In the genomic region with DNA sequence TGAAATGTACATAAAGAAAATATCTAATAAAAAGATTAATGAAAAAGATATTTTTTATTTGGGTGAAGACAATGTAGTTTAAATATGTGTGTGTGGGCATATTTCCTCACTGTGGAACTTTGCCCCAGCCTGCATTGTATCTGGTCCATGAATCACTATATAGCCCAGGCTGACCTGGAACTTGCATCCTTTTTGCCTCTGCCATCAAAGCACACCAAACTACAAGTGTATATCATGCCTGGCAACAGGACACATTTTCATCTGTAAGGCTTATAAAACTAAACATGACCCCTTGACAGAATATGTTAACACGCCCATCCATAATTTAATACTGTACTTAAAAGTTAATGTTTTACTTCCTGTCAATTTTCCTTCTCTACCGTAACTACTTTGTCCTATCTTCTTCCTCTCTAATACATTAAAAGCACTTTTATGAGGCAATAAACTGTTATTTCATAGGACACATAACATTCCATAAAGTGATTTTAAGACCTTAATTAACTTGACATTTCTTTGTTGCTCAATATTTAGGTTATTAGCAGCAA, we compare ENCODE assay signal across 21 mouse cellular contexts.
DNase-seq lines count a peak whose midpoint lies in the region; ATAC-seq and TF ChIP-seq lines count a peak whose summit lies in the region.
"Had no signal": no experiment of that assay in that cellular context is flagged by ENCODE, and none has a peak within 500 bp of the region (broad histone marks: within the 10 kb centered on the region; RNA-seq: fewer than 3 reads in every experiment).

No protein-coding gene starts in this region.

- no peak for TF ChIP-seq POLR2A in kidney, adult 2 months (IDR thresholded peaks at IDR 0.05; ENCODE audit: low read depth, low read length)

- intact Hi-C loops in gastrocnemius, adult 2 months (cut with DNase I) = no loop called here

- no peaks in the 10 kb centered on the region for H3K27me3 ChIP-seq in kidney, embryonic 14.5 days (ENCODE audit: control insufficient read depth, insufficient read depth, low read length)
- H3K27me3 ChIP-seq in kidney, postnatal 0 days (ENCODE audit: insufficient read depth, low read length) = no peaks in the 10 kb centered on the region
- H3K27me3 ChIP-seq in kidney, adult 2 months (replicated peaks; ENCODE audit: control insufficient read depth, insufficient read depth, low read length) = no peaks in the 10 kb centered on the region
- no peaks in the 10 kb centered on the region for H3K27me3 ChIP-seq in intestine, embryonic 16.5 days (replicated peaks; ENCODE audit: control insufficient read depth, insufficient read depth, low read length)
- H3K27me3 ChIP-seq in hindbrain, embryonic 13.5 days = no peaks in the 10 kb centered on the region
- H3K27me3 ChIP-seq: embryonic facial prominence, embryonic 12.5 days; forebrain, embryonic 13.5 days; forebrain, embryonic 15.5 days had no signal

- ATAC-seq in kidney, embryonic 14.5 days (ENCODE audit: low FRiP score, low TSS enrichment) = peak; percentile 37; the same call in 1 of the 2 replicates
- ATAC-seq in kidney, postnatal 0 days (replicated peaks; ENCODE audit: low FRiP score, low read depth) = no peak
- peak; percentile 83 for ATAC-seq in intestine, embryonic 16.5 days
- no peak for ATAC-seq in hindbrain, embryonic 13.5 days (ENCODE audit: low FRiP score)
- ATAC-seq: forebrain, embryonic 13.5 days; forebrain, embryonic 15.5 days had no signal

- no peak overlapping the region for H3K27ac ChIP-seq in kidney, embryonic 14.5 days (ENCODE audit: low read depth, low read length)
- H3K27ac ChIP-seq in kidney, postnatal 0 days = no peak overlapping the region
- no peak overlapping the region for H3K27ac ChIP-seq in kidney, adult 2 months (ENCODE audit: insufficient read depth, low read depth, low read length)
- H3K27ac ChIP-seq in intestine, embryonic 16.5 days (ENCODE audit: low read length) = no peak overlapping the region
- no peak overlapping the region for H3K27ac ChIP-seq in hindbrain, embryonic 13.5 days
- no peak overlapping the region for H3K27ac ChIP-seq in gastrocnemius, adult 2 months
- H3K27ac ChIP-seq: embryonic facial prominence, embryonic 10.5 days; embryonic facial prominence, embryonic 12.5 days; forebrain, embryonic 13.5 days; forebrain, embryonic 15.5 days had no signal

- no peak overlapping the region for H3K9ac ChIP-seq in kidney, embryonic 14.5 days (ENCODE audit: low read depth, low read length)
- no peak overlapping the region for H3K9ac ChIP-seq in kidney, postnatal 0 days (ENCODE audit: low read depth, low read length)
- H3K9ac ChIP-seq in intestine, embryonic 16.5 days (ENCODE audit: low read depth, low read length) = no peak overlapping the region
- no peak overlapping the region for H3K9ac ChIP-seq in hindbrain, embryonic 13.5 days
- H3K9ac ChIP-seq: embryonic facial prominence, embryonic 12.5 days; forebrain, embryonic 13.5 days; forebrain, embryonic 15.5 days had no signal

- peaks cover 21% of the 10 kb centered on the region for H3K4me1 ChIP-seq in kidney, embryonic 14.5 days (ENCODE audit: control insufficient read depth, insufficient read depth, low read length)
- H3K4me1 ChIP-seq in kidney, postnatal 0 days (replicated peaks; ENCODE audit: insufficient read depth, low read length) = peaks cover 13% of the 10 kb centered on the region; the same call in 1 of the 2 replicates
- peaks cover 6% of the 10 kb centered on the region; the same call in 1 of the 2 replicates for H3K4me1 ChIP-seq in kidney, adult 2 months (ENCODE audit: control insufficient read depth, insufficient read depth, low read length)
- H3K4me1 ChIP-seq in intestine, embryonic 16.5 days (ENCODE audit: control insufficient read depth, insufficient read depth, low read length) = peaks cover 2% of the 10 kb centered on the region; the same call in 1 of the 2 replicates
- H3K4me1 ChIP-seq in hindbrain, embryonic 13.5 days (replicated peaks) = peaks cover 16% of the 10 kb centered on the region

- DNase-seq in kidney, adult 18-20 months = no peak
- peak; percentile 74 for DNase-seq in kidney, postnatal 0 days (ENCODE audit: low spot score)
- no peak for DNase-seq in kidney, adult 2 months
- peak; percentile 37 for DNase-seq in large intestine, adult 2 months (ENCODE audit: low read depth, low spot score)
- DNase-seq in gastrocnemius, adult 2 months = no peak
- DNase-seq: adrenal gland, adult 2 months; adrenal gland, postnatal 10 days; adrenal gland, postnatal 25 days; cerebellum, adult 11 months; cerebellum, adult 18-20 months; cerebellum, adult 8-10 months; cerebellum, adult 9-11 months; cerebellum, postnatal 14 days; cerebellum, postnatal 36 days had no signal

- H3K9me3 ChIP-seq in kidney, embryonic 14.5 days (ENCODE audit: control insufficient read depth, low read length) = no peaks in the 10 kb centered on the region
- H3K9me3 ChIP-seq in kidney, postnatal 0 days (replicated peaks; ENCODE audit: low read length) = no peaks in the 10 kb centered on the region
- H3K9me3 ChIP-seq in intestine, embryonic 16.5 days (ENCODE audit: control insufficient read depth, low read length) = no peaks in the 10 kb centered on the region
- no peaks in the 10 kb centered on the region for H3K9me3 ChIP-seq in hindbrain, embryonic 13.5 days
- H3K9me3 ChIP-seq: embryonic facial prominence, embryonic 10.5 days; embryonic facial prominence, embryonic 12.5 days; forebrain, embryonic 13.5 days; forebrain, embryonic 15.5 days had no signal

- no peak for TF ChIP-seq CTCF in kidney, postnatal 0 days (IDR thresholded peaks at IDR 0.05; ENCODE audit: low read depth)
- no peak for TF ChIP-seq CTCF in kidney, adult 2 months (conservative IDR thresholded peaks at IDR 0.05; ENCODE audit: insufficient read depth, insufficient read length, low read depth, low read length)
- TF ChIP-seq CTCF in gastrocnemius, adult 2 months (IDR thresholded peaks at IDR 0.05) = no peak

- H3K4me3 ChIP-seq in kidney, embryonic 14.5 days (ENCODE audit: low read length) = no peak overlapping the region
- no peak overlapping the region for H3K4me3 ChIP-seq in kidney, postnatal 0 days (replicated peaks; ENCODE audit: low read depth, low read length)
- H3K4me3 ChIP-seq in kidney, adult 2 months (ENCODE audit: insufficient read depth, low read depth, low read length) = no peak overlapping the region
- H3K4me3 ChIP-seq in intestine, embryonic 16.5 days (ENCODE audit: low read length) = no peak overlapping the region
- no peak overlapping the region for H3K4me3 ChIP-seq in hindbrain, embryonic 13.5 days
- H3K4me3 ChIP-seq in gastrocnemius, adult 2 months = no peak overlapping the region
- H3K4me3 ChIP-seq: embryonic facial prominence, embryonic 10.5 days; embryonic facial prominence, embryonic 12.5 days; forebrain, embryonic 13.5 days; forebrain, embryonic 15.5 days had no signal

- 50% methylated on average over 2 of the region's 2 CpGs for WGBS in kidney, embryonic 14.5 days
- 35% methylated on average over 2 of the region's 2 CpGs for WGBS in kidney, postnatal 0 days
- 33% methylated on average over 2 of the region's 2 CpGs for WGBS in kidney, adult 2 months
- 30% methylated on average over 2 of the region's 2 CpGs for WGBS in intestine, embryonic 16.5 days
- 34% methylated on average over 2 of the region's 2 CpGs for WGBS in large intestine, adult 2 months
- WGBS in hindbrain, embryonic 13.5 days = 91% methylated on average over 2 of the region's 2 CpGs

- H3K36me3 ChIP-seq in kidney, embryonic 14.5 days (ENCODE audit: control insufficient read depth, insufficient read depth, low read length) = no peaks in the 10 kb centered on the region
- no peaks in the 10 kb centered on the region for H3K36me3 ChIP-seq in kidney, postnatal 0 days (ENCODE audit: insufficient read depth, low read length)
- no peaks in the 10 kb centered on the region for H3K36me3 ChIP-seq in kidney, adult 2 months (ENCODE audit: control insufficient read depth, insufficient read depth, low read length)
- H3K36me3 ChIP-seq in intestine, embryonic 16.5 days (ENCODE audit: control insufficient read depth, insufficient read depth, low read length) = no peaks in the 10 kb centered on the region
- no peaks in the 10 kb centered on the region for H3K36me3 ChIP-seq in hindbrain, embryonic 13.5 days
- H3K36me3 ChIP-seq: embryonic facial prominence, embryonic 12.5 days; forebrain, embryonic 15.5 days had no signal

- H3K4me2 ChIP-seq in kidney, embryonic 14.5 days (replicated peaks; ENCODE audit: low read depth, low read length) = no peak overlapping the region
- H3K4me2 ChIP-seq in kidney, postnatal 0 days (ENCODE audit: low read length) = no peak overlapping the region
- H3K4me2 ChIP-seq in intestine, embryonic 16.5 days (ENCODE audit: low read depth, low read length) = no peak overlapping the region
- no peak overlapping the region for H3K4me2 ChIP-seq in hindbrain, embryonic 13.5 days
- H3K4me2 ChIP-seq: embryonic facial prominence, embryonic 12.5 days; forebrain, embryonic 13.5 days; forebrain, embryonic 15.5 days had no signal

Comparison
In these comparisons a context has a peak if more than half of its experiments do, and no peak if none do; other contexts are left out.
1. ATAC-seq: peak in kidney, embryonic 14.5 days (single experiment) and intestine, embryonic 16.5 days (single experiment); none in kidney, postnatal 0 days (single experiment) and hindbrain, embryonic 13.5 days (single experiment).
2. DNase-seq: peak in kidney, postnatal 0 days (single experiment) and large intestine, adult 2 months (single experiment); none in kidney, adult 18-20 months (single experiment), kidney, adult 2 months (single experiment) and gastrocnemius, adult 2 months (single experiment).